Mouse (Mus musculus): Measurements from ENCODE around the gene Tbc1d15.

Gene Tbc1d15

GRCm38 (mm10) chr10:115160289-115160688 is 91.0 kb downstream of the Tbc1d15 start:
- no peak for DNase-seq (ENCODE audit: low spot score)

Data from testis, postnatal 14 days (tissue).